Mouse (Mus musculus) megakaryocyte, adult 5-6 weeks (primary cell): Measurements from ENCODE around the gene Tfpi2. TPM values are rescaled to one million over a fixed set of nuclear protein-coding genes. Genes with fewer than 3 reads are reported as not detected.

Experiments
- ATAC-seq: 2 replicates; pipeline ENCODE4 v1.8.0; 2016; ENCODE audit warnings: mild to moderate bottlenecking, inconsistent platforms; ENCODE audit not compliant: poor library complexity, severe bottlenecking
- total RNA-seq, 2 experiments: library from RNA; stranded (forward) in 1 of 2; stranded (reverse) in 1 of 2; fragments of 153-499, 151-499 nt in 1 of 2; fragments of 221-1000, 200-1000 nt in 1 of 2; gene quantifications; 2 replicates each; pipeline versions ENCODE4 v1.2.3 to v1.2.4; 2015 to 2017

The Tfpi2 gene
- total RNA-seq, 2 experiments from 2014 or later: 0.33 TPM; not detected in 1

DNA sequence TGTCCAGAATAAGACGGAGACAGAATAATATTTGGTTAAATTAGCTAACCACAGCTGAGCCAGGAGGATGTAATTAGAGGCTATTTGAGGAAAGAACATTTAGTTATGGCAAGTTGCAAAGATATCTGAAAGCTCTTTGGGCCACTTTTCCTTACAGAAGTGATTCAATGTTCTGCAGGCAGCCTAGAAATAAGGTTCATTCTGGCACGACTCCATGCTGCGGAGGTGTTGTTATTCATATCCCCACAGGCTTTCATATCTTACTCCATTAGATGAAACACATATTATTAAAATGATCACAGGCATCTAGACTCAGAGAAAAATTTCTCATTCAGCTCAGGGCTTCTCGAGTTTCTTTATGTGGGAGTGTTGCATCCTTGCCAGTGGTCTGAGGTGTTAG, 65.8 kb downstream of the Tfpi2 start:
- no peak for ATAC-seq

DNA sequence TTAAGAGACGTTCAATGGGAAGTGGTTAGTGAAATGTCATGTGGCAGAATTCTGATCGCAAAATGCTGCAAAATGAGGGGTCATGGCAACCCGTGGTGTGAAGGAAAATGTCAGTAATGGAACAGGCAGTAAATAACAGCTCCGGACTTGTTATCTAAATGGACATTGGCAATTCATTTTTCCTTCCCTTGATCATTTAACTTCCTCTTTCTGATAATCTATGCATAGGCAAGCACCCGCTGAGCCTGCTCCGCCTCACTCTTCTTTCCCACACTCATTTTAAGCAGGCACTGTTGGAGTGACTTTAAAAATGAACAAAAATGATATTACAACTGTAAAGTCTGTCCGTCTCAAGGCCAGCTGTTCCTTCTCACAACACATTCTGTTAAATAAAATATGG, 72.7 kb downstream of the Tfpi2 start:
- no peak for ATAC-seq

Other genes with a start within 250 kb of the Tfpi2 start
- not detected in 2 replicates for gene Calcr, start 224.2 kb downstream of the Tfpi2 start, total RNA-seq (2015)
- not detected in 2 replicates for gene Calcr, start 224.2 kb downstream of the Tfpi2 start, total RNA-seq (2017)
- gene Gngt1, start 4.9 kb upstream of the Tfpi2 start, total RNA-seq (2015): not detected in 2 replicates
- not detected in 2 replicates for gene Gngt1, start 4.9 kb upstream of the Tfpi2 start, total RNA-seq (2017)
- gene Gng11, start 15.0 kb upstream of the Tfpi2 start, total RNA-seq (2015): 1.3 and 2.5 TPM in 2 replicates
- gene Gng11, start 15.0 kb upstream of the Tfpi2 start, total RNA-seq (2017): 1.5 TPM in 1 of 2 replicates, not detected in the other
- 40.9 and 43.0 TPM in 2 replicates for gene Bet1, start 98.1 kb upstream of the Tfpi2 start, total RNA-seq (2015)
- gene Bet1, start 98.1 kb upstream of the Tfpi2 start, total RNA-seq (2017): 39.1 and 69.2 TPM in 2 replicates